Mouse (Mus musculus) layer of hippocampus, adult 9-11 months (tissue): ENCODE measurements around the gene Cpped1.
A peak's percentile ranks its signal among the peaks of the same experiment; 100 is the strongest.

Experiments
- DNase-seq: peaks from one replicate; pipeline ENCODE4 v3.0.0; 2022

Cpped1 gene

GRCm38 (mm10) chr16:11909035-11909591, at the start of gene Cpped1:
Gene Cpped1, minus strand, starts transcription at chr16:11909445.
- DNase-seq: peak; percentile 88

- peak; percentile 26 for DNase-seq
Observed at GRCm38 (mm10) chr16:11940477-11940876, 31.2 kb upstream of the Cpped1 start.

DNA sequence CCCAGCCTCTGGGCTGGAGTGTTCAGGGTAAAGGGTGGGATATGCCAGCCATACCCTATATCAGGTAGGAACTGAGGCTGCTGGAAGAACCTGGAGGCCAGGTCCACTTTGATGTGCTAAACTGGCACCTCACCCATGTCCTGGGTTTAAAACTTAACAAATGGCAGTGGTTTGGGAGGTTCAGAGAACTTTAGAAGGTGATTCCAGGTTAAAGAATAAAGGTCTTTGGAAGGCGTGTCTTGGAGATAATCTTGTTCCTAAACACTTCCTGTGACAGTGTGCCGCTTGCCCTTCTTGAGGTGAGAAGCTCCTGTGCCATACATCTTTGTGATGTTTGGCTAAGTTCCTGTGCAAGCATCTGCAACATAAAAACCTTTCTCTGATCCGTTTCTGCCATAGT, 1.6 kb upstream of the Cpped1 start:
- no peak for DNase-seq

- DNase-seq: no peak
Observed at GRCm38 (mm10) chr16:11909817-11910216, 572 bp upstream of the Cpped1 start.

DNA sequence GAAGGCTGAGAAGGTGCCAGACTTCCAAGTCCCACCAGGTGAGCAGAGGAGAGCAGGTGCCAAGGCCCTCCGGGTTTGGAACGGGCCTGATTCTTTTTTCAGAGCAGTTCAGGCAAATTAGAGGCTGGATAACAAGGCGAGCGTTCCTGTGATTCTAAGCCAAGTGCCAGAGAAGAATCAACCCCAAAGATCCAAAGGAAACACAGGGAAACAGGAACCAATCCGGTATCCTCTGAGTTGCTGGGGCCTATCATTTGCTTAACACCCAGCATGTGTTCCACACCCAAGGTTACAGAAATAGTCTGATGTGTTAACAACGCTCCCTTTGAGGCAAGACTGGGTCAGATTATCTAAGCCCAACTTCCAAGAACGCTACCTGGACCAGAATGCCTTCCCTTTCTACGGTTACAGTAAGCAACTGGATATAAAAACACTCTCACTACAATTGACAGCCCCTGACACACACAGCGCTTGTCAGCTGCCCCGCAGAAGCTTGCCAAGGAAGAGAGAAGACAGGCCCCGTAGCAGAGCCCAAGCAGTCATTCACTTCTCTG, 707 bp downstream of the Cpped1 start:
- DNase-seq: peak; percentile 14

DNA sequence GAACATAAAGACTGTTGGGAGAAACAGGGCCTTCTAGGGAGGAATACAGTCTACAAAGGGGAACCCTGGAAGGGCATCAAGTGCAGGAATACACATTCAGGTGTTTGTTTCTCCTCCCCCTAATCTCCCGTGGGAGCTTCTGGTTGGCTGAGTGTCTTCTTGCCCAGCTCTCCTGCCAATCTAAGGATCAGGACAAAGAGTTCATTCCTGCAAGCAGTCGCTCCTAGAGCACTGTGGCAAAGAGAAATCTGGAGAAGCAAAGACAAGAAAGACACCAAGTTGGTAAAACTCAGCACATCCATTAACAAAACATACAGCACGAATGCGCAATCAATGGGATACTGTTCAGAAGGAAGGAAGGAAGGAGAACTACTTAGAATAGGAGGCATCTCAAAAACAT, 1.4 kb downstream of the Cpped1 start:
- DNase-seq: no peak

DNA sequence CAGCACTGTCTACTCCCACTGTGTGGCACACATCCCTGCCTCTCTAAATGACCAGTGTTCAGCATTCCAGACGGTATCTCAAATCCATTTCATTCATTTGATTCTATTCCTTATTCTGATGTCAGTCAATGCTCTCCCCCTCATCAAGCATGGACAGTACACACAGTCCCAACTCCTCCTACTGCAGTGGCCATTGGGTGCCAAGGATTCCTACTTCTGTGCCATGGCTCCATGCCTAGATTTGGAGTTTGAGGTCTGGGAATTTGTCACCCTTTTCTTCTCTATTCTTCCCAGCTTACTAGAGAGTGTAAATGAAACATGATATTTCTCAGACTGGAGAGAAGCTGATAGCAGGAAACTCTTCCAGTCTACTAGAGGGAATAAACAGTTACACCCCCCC, 2.3 kb downstream of the Cpped1 start:
- DNase-seq: no peak

DNA sequence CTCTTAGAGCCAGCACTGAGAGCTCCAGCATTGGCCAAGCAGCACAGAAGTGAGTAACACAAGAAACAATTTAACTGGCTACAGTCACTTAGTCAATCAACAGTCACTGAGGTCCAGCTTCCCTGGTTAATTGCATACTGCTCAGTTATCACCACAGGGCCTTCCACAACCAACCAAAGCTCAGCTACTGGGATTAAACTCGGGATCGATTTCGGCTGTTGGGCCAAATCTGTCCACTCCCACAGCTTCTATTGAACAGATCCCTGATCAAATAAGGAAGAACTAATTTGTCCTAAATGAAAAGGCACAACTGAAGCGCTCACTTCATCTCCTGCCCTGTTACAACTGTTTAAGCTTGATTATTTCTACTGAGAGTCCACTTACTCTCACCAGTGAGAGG, 4.0 kb downstream of the Cpped1 start:
- no peak for DNase-seq

DNA sequence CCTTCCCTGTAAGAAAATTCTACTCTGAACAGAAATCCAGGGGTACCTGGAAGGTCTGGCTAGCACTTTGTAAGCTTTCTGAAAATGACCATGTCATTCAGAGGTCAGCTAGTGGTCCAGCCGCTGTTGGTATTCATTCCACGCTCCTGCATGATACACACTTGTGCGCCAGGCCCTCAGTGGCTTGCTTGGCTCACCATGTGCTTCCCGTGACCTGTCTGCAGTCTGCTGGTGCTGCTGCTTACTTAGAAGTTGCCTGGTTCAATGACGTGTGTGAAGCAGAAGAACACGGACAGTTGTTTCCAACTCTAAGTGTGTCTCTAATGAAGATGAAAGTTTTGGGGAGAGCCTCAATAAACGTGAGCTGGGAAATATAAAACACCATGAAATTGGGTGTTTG, 7.2 kb downstream of the Cpped1 start:
- DNase-seq: no peak

GRCm38 (mm10) chr16:11900341-11900740, 8.9 kb downstream of the Cpped1 start:
- DNase-seq: no peak

DNA sequence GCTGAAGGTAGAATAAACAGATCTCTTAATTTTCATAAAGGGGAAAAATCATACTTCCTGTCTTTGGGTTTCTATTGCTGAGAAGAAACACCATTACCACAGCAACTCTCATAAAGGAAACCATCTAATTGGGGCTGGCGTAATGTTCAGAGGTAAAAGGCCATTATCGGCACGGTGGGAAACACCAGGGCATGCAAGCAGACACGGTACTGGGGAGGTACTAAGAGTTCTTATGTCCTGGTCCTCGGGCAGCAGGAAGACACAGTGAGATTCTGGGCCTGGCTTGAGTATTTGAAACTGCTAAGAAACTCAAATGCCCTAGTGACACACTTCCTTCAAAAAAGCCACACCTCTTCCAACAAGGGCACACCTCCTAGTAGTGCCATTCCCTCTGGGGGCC, 12.8 kb downstream of the Cpped1 start:
- DNase-seq: no peak

DNA sequence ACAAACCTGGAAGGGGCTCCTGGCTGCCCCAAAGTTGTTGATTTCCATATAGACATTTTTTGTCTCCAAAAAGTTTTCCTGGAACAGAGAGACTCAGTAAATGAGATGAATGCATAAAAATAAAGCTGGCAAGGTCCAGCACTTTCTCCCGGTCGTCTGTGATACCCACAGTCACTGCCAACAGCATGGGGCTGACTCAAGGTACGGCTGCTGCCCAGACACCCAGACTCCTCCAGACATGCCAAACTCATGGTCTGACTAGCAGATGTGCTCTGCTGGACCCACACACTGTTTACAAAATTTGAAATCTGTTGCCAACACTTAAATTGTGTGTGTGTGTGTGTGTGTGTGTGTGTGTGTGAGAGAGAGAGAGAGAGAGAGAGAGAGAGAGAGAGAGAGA, 14.4 kb downstream of the Cpped1 start:
- no peak for DNase-seq

DNA sequence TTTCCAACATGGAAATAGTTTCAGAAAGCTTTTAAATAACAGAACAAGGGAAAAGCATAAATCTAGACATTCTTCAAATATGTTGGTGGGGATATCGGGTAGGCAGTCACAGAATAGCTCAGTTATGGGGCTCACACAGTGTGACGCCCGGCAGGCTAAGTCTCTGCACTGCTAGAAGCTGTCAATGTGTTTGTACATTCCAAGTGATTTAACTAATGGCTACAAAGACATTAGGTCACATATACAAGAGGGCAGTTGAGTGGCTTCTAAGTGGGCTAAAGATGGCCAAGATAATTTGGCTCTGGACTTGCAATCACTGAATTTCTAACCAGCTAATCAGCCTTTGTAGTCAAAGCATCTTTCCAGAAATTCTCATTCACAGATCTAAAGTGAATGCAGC, 19.1 kb downstream of the Cpped1 start:
- DNase-seq: no peak

DNA sequence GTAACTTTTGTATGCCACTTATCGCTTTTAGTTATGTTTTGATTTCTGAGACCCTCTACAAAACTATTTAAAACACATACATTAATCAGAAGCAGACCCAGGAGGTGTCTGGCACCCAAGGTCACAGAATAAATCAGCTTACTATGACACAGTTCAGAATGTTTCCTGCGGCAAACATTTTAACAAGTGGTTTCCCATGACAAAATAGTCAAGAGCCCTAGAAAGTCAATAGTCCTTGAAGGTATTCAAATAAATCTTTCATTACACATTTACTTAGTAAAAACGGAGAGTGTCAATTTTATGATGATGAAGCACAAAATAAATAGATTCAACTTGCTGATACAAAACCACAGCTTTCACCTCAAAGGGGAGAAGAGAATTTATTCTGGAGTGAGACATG, 19.5 kb downstream of the Cpped1 start:
- no peak for DNase-seq

- DNase-seq: no peak
Observed at GRCm38 (mm10) chr16:11881795-11882194, 27.4 kb downstream of the Cpped1 start.

DNA sequence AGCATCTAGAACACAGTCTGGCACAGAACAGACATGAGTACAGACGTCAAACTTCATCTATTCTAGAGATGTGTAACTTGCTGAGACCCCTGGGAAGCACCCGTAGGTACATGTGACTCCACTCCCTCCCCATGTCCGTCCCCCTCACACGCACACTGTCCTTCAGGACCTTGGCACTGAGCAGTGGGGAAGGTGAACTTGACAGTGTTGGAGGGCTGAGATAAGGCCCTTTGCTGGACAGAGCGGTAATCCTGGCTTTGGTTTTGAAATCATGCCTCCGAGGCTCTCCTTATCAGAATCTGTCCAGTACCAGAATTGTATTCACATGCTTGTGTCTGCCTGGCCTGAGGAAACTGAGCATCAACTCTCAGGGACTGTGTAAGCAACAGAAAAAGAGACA, 28.8 kb downstream of the Cpped1 start:
- no peak for DNase-seq

DNA sequence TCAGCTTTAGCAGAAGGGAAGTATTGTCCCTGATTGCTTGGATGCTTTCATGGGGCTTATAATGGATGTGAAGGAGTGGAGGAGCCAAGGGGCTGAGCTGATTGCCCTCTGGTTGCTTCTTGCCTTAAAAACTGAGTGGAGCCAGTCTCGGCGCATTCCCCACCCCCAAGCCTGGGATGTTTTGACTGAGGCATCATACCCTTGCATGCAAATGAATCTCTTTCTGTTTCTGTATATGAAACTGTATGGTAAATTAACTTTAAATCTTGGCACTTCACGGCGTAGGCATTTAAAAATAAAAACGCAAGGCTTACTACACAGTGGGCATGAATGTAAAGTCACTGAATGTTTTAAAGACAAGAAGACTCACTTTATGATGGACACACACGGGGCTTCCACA, 30.0 kb downstream of the Cpped1 start:
- no peak for DNase-seq

GRCm38 (mm10) chr16:11875227-11875626, 34.0 kb downstream of the Cpped1 start:
- DNase-seq: no peak

DNA sequence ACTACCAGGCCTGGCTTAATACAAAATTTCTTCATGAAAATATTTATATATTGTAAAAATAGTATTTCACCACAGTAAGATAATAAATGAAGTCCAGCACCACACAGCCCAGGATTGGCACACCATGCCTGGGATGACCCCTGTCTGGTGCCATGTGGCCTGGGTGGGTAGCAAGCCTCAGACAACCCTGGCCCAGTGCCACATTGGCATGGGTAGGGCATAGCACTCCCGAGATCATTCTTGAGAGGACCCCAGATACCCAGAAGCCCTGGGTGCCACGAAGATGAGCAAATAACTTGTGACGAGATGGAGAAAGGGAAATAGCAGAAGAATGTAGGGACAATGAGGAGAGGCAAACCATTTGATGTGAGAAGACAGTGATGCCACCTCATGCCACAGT, 36.0 kb downstream of the Cpped1 start:
- no peak for DNase-seq

GRCm38 (mm10) chr16:11868486-11868885, 40.8 kb downstream of the Cpped1 start:
- DNase-seq: no peak

- DNase-seq: peak; percentile 59
Observed at GRCm38 (mm10) chr16:11852716-11853605, 56.3 kb downstream of the Cpped1 start.

GRCm38 (mm10) chr16:11848990-11849658, 60.1 kb downstream of the Cpped1 start:
- DNase-seq: no peak

DNA sequence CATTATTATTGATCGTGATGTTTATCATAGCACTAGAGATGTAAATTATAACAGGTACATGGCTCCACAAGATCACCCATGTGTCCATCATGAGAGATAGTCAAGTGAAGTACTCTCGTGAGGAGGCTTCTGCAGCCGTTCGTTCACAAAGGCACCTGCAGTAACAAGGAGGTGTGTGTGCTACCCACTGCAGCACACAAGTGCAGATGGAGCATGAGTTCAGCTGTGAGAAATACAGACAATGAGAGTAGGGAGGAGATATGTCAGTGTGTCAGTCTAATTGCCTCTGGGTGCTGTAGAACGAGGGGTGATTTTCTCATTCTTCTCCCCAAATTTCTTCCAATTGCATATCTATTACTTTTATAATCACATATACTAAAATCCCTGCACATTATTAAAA, 63.9 kb downstream of the Cpped1 start:
- no peak for DNase-seq

GRCm38 (mm10) chr16:11843441-11843840, 65.8 kb downstream of the Cpped1 start:
- DNase-seq: no peak
